Mouse (Mus musculus): Measurements from ENCODE around the gene Pkd1l1. TPM values are rescaled to one million over a fixed set of nuclear protein-coding genes. Genes with fewer than 3 reads are reported as not detected.

Gene Pkd1l1
- polyA plus RNA-seq, 1 experiment, result 0.07 TPM

- DNase-seq (ENCODE audit: low read depth), result no peak
These were observed 147.0 kb downstream of the Pkd1l1 start for GRCm38 (mm10) chr11:8826046-8826445.

DNA sequence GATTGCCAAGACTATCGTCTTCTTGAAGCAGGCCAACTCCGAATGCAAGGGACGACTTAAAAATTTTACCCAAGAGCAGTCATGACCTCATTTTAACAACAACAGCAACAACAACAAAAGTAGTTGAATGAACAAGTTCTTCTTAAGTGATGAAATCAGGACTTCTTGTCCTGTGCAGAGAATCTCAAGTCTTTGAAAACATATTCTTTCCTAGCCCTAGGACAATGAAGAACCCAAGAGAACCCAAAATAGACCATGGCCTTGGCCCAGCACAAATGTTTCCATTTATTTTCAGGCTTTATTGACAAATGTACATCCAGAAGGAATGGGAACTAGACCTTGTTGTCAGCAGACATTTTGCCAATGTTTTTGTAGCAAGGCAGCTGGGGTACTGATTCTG lies 147.7 kb downstream of the Pkd1l1 start:
- DNase-seq (ENCODE audit: low read depth), result no peak

DNA sequence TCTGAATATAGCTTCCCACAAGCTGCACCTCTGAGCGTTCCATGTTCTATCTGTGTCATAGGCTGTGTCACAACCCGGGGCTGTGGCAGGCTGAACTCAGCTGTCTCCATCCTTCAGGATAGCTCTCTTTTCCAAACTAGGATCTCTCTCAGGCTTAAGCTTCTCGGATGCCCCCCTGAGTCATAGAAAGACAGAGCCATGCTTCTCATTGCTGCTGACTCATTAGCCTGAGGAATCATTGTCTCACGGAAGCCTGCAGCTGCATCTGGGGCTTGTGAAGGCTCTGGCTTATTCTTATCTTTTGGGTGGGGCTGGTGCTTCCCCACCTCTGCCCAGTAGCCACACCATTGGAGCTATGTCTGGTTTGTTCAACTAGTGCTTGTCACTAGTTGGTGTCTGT lies 151.7 kb downstream of the Pkd1l1 start:
- no peak for DNase-seq (ENCODE audit: low read depth)

DNA sequence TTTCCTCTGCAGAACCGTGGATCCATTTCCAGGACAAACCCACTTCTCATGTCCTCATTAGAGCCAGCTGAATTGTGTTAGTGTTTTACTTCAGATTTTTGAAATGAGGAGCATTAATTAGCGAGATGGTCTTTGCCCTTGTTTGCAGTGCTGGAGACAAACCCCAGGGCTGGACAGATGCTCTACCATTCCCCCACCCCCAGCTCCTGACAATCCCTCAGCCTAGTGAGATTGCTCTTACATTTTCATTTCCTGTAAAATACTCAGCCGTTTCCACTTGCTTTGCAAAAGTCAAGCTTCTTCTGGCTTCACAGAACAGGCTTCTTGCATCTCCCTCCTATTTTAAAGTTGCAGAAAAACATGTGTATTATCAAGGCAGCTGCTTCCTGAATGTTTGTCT lies 155.7 kb downstream of the Pkd1l1 start:
- DNase-seq (ENCODE audit: low read depth), result no peak

GRCm38 (mm10) chr11:8814097-8814790 lies 158.8 kb downstream of the Pkd1l1 start:
- no peak for DNase-seq (ENCODE audit: low read depth)

DNA sequence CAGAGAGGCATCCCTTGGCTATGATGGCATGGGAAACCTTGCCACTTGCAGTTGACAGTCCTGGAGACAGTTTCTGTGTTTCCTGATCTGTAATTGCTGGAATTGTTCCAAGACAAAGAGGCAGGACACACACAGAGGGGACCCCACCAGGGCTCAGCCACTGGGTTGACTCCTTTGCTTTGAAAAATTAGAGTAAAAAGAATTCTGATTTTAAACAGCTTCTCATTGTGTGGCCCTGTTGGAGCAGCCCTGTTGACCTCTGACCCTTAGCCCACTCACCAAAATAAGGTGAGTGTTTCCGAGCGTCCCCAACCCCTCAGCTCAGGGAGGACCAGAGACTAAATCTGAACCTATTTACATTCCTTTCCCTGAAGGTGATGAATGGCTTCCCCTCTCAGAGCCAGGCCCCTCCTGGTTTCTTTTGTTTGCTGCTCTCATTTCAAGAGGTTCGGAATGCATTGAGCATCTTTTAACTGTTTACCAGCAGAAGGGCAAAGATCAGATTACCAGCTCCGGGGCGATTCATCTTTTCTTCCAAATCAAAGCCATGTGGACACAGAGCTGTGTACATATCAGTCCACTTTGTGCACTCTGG lies 161.5 kb downstream of the Pkd1l1 start:
- DNase-seq (ENCODE audit: low read depth), result no peak

DNA sequence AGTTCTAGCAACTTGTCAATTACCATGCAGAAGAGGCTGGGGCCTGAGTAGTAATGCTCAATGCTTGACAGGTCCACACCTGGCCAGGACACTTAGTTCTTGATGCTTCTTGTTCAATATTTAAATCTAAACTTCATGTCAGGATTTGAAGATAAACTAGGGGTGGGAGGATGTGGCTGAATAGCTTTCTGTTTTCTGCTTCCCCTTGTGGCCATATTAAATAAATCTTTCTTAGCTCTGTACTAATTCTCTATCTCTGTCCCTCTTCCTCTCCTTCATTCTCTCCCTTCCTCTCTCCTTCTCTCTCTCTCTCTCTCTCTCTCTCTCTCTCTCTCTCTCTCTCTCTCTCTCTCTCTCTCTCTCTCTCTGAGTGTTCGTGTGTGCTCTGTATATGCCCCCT lies 163.4 kb downstream of the Pkd1l1 start:
- DNase-seq (ENCODE audit: low read depth), result no peak

GRCm38 (mm10) chr11:8807009-8807408 lies 166.1 kb downstream of the Pkd1l1 start:
- DNase-seq (ENCODE audit: low read depth), result no peak

DNA sequence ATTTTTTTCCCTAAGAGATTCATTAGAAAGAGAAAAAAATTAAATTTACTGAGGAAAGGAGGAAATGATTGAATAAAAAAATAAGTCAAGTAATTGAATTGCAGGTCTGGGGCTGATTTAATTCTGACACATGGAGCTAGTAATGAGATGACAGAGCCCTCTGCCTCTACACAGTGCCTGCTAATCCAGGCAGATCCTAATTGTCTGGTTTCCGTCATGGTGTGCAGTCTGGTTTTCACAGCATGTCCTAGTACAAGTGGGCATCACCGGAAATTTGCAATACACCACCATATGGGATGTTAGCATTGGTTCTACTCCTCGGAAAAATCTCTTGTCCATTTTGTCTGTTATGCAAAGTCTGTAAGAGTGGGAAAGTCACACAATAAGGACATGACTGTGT lies 168.9 kb downstream of the Pkd1l1 start:
- DNase-seq (ENCODE audit: low read depth), result no peak

GRCm38 (mm10) chr11:8797486-8797885 lies 175.6 kb downstream of the Pkd1l1 start:
- DNase-seq (ENCODE audit: low read depth), result no peak

- DNase-seq (ENCODE audit: low read depth), result no peak
These were observed 178.0 kb downstream of the Pkd1l1 start for GRCm38 (mm10) chr11:8795031-8795430.

GRCm38 (mm10) chr11:8792146-8792545 lies 180.9 kb downstream of the Pkd1l1 start:
- DNase-seq (ENCODE audit: low read depth), result no peak

DNA sequence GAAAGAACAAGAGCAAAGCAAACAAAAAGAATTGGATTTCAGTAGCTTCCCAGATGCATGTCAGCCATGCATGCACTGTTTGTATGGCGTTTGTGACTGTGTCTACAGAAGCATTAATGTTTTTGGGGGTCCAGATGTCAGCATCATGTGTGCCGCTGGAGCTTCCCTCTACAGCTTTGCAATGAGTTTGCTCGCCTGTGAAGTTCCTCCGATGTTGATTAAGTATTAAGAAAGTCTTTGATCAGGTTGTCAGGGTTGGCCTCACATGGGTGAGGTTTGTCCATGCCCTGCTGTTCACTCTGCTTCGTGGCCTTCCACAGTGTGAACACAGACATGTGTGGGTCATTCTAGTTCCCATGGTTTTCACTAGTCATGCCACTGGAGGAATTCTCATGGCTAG lies 183.9 kb downstream of the Pkd1l1 start:
- DNase-seq (ENCODE audit: low read depth), result no peak

GRCm38 (mm10) chr11:8787604-8788003 lies 185.5 kb downstream of the Pkd1l1 start:
- no peak for DNase-seq (ENCODE audit: low read depth)

DNA sequence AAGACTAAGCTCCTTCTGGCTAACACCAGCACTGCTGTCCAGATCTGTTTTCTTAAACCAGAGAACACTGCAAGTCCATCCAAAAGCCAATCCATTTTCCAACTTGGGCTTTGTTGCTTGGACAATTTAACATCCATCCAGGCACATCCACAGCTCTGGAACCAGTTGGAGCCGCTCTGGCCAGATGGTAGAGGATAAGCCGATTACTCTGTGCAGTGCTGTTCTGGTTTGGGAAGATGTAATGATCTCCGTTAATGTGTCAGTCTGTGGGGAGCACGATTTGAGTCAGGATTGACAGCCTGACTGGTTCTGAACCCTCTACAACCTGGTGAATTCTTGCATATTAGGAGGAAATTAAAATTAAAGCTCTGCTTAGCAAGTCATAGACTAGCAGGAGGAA lies 188.7 kb downstream of the Pkd1l1 start:
- no peak for DNase-seq (ENCODE audit: low read depth)

GRCm38 (mm10) chr11:8782141-8782465 lies 191.0 kb downstream of the Pkd1l1 start:
- no peak for DNase-seq (ENCODE audit: low read depth)

GRCm38 (mm10) chr11:8781308-8782140 lies 191.5 kb downstream of the Pkd1l1 start:
- no peak for DNase-seq (ENCODE audit: low read depth)

DNA sequence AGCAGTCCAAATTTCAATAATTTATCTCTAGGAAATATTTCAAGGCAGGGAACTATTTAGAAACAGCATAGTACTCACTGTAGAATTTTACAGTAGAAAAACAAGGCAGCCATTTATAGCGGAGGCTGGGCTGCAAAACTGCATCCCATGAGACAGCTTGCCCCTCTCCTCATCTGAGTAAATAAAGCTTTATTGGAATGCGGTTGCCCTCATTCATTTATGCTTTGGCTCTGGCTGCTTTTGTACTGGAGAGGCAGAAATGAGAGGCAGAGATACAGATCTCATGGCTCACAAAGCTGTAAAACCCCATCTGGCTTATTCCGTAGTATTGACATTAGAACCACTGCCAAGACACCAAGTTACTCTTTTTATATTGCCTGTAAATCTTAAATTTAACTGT lies 193.6 kb downstream of the Pkd1l1 start:
- peak; percentile 17 for DNase-seq (ENCODE audit: low read depth)

Other genes with a start within 250 kb of the Pkd1l1 start
- gene Hus1, start 37.9 kb upstream of the Pkd1l1 start, polyA plus RNA-seq (2012; rRNA removed), result 6.1 and 6.8 TPM in 2 replicates
- 0.93 and 1.9 TPM in 2 replicates for gene Gm11992, start 75.3 kb upstream of the Pkd1l1 start, polyA plus RNA-seq (2012; rRNA removed)
- 0.20 TPM in 1 of 2 replicates, not detected in the other for gene Sun3, start 75.7 kb upstream of the Pkd1l1 start, polyA plus RNA-seq (2012; rRNA removed)
- 6.7 and 8.5 TPM in 2 replicates for gene Upp1, start 144.8 kb upstream of the Pkd1l1 start, polyA plus RNA-seq (2012; rRNA removed)
- gene Abca13, start 218.7 kb upstream of the Pkd1l1 start, polyA plus RNA-seq (2012; rRNA removed), result under 0.01 and 0.04 TPM in 2 replicates